Mouse (Mus musculus): ENCODE measurements around the gene Mon1a.
A peak's percentile ranks its signal among the peaks of the same experiment; 100 is the strongest.

Mon1a gene

DNA sequence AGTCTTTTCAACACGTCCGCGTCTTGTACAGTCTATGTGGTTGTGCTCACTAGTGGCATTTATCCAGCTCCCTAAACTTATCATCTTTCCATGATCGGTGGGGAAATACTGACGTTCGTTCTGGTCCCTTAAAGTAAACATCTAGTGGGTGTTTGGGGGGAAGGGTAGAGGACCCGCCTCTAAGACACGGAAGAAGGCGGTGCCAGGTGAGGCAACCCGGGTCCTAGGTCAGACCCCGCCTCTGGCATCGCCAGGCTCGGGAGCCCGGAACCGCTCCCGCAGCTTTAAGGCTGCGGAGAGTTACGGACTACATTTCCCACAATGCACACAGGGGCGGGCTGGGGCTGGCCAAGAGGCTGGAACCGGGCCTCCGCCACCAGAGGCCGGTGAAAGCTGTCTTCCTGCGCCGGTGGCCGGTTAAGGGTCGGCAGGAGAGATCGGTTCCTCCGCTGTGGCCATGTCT, at the start of gene Mon1a:
Mon1a (plus strand) TSS at position 348 of the 463 bp plus-strand sequence.
- peak; percentile 91 for DNase-seq

DNA sequence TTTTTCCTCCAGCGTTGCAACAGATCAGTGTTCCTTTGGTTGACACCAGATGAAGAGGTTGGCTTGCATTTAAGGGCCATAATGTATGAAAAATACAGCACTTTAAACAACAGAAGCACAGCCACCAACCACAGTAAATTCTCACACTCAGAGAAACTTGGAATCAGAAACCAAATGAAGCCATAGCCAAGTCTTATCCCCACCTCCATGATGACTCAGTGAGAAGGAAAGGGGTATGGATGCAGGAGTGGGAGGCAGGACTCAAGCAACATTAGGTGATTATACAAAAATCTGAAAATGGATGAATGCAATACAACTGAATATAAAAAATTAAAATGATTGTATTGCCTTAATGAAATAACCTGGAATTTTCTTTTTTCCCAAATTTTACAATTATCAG, 49.1 kb upstream of the Mon1a start:
- DNase-seq: no peak

DNA sequence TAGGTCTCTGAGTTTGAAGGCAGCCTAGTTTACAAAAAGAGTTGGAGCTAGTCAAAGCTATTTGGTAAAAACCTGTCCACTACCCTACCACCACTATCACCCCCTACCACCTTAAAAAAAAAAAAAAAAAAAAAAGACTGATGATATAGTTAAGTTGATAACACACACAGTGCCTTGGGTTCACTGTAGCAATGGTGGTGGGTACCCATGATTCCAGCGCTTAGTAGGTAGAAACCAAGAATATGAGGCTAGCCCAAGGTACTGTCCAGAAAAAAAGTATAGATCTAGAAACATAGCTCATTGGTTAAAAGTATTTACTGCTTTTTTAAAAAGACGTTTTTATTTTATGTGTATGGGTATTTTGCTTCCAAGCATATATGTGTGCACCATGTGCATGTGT, 45.2 kb upstream of the Mon1a start:
- DNase-seq: no peak

DNA sequence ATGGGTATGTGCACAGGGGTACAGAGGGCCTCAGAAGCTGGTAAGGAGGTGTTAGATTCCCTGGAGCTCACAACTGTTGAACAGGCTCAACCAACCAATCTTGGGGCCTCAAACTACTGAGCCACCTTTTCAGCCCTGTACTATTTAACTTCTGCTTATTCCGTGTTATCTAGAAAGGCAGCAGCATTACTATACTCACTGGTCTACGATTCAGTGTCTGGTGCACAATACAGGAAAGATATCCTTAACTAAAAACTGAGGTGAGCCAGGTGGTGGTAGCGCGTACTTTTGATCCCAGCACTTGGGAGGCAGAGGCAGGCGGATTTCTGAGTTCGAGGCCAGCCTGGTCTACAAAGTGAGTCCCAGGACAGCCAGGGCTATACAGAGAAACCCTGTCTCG, 39.0 kb upstream of the Mon1a start:
- no peak for DNase-seq

DNA sequence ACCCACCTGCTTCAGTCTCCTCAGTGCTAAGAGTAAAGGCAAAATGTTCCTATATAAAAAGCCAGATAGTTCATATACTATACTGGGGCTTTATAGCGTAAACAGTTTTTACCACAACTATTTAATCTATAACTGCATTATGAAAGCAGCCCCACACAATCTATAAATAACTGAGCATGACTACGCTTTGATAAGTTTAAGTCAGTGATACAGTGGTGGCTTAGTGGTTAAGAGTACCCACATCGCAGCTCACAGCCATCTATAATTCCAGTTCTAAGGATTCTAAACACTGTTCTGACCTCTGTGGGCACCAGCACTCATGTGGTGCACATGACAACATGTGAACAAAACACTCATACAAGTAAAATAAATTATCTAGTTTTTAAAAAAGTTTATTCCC, 29.6 kb upstream of the Mon1a start:
- DNase-seq: no peak

DNA sequence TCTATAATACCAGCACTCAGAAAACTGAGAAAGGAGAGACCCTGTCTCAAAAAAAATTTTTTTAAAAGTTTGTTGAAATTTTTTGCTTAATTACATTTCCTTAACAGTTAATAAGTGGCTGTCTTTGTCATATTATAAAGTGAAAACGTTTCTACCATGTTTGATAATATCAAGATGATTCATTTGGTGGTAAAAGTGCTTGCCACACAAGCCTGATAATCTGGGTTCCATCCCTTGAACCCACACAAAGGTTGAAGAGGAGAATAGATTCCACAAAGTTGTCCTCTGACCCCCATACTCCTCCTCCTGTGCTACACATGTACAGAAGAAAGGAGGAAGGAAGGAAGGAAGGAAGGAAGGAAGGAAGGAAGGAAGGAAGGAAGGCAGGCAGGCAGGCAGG, 23.5 kb upstream of the Mon1a start:
- DNase-seq: no peak

DNA sequence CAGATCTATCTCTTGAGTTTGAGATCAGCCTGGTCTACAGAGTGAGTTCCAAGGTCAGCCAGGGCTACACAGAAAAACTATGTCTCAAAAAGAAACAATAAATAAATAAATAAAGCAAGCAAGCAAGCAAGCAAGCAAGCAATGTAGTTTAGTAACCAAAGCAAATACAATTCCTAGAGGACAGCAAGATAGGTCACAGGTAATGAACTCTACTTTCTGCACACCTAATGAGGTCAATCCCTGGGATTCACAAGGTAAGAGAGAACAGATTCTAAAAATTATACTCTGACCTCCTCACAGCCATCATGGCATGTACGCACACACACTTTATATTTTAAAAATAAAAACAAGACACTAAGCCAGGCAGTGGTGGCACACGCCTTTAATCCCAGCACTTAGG, 21.9 kb upstream of the Mon1a start:
- no peak for DNase-seq

DNA sequence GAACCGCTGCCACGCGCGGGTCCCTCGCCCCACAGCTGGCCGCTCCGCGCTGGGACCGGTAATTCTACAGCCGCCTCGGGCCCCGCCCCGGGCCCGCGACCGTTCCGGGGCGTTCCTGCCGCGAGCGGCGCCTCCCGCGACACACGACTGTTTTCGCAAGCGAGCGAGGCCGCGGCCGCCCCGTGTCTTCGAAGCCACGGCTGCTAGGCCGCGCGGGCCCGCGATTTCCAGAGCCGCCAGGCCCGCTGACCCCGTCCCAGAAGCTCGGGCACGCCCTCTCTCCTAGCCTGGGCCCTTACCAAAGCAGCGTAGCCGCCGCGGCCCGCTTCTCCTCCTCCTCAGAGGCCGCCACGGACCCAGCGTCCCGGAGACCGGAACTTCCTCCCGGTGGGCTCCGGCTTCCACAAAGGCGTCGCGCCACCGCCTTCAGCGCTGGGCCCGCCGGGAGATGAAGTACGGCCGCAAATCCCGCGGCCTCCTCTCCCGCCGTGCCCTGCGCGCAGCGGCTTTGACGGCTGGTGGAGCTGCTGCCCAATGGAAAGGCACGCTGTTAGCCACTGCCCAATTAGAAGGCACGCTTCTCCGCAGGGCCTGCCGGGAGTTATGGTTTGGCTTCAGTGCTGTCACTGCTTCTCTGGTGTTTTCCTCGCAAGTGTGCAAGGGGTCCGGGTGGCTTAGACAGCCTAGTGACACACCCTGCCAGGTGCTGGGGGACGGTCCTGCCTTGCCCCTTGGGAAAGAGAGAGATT, 15.4 kb upstream of the Mon1a start:
- DNase-seq: peak; percentile 96

DNA sequence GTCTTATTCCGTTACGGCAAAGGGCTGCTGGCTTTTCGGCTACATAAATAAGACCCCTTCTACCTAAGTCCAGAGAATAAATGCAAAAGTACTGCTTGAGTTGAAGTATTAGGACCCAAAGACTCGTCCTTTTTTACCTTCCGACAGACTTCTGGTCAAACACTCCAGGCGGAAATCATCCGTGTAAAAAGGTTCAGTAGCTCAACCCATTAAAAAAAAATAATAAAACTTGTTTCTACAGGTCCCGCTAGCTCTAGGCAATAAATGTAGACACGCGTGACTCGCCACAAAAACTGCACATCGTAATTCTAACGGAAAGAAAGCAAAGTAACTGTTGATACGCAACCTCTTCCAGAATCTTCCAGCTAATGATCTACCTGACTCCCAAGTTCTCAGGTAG, 14.8 kb upstream of the Mon1a start, which contains the start of gene Rbm6:
Rbm6 (minus strand) TSS at position 101 of the 400 bp plus-strand sequence.
- no peak for DNase-seq

DNA sequence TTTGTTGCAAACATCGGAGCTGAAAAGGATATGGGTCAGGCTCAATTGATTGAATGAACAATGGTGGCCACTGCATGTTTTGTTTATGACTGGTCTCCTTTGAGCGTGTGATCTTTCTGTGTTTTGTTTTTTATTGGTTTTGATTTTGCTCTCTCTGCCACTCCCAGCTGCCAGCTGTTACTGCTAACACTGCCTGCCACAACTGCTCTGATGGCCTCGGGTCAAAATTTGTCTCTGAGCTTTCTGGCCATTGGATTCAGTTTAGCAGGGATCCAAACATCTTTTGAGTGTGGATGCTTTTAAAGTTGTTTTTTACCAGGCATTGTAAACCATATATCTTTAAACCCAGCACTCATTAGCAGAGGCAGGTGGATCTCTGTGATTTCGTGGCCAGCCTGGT, 7.5 kb upstream of the Mon1a start:
- no peak for DNase-seq

DNA sequence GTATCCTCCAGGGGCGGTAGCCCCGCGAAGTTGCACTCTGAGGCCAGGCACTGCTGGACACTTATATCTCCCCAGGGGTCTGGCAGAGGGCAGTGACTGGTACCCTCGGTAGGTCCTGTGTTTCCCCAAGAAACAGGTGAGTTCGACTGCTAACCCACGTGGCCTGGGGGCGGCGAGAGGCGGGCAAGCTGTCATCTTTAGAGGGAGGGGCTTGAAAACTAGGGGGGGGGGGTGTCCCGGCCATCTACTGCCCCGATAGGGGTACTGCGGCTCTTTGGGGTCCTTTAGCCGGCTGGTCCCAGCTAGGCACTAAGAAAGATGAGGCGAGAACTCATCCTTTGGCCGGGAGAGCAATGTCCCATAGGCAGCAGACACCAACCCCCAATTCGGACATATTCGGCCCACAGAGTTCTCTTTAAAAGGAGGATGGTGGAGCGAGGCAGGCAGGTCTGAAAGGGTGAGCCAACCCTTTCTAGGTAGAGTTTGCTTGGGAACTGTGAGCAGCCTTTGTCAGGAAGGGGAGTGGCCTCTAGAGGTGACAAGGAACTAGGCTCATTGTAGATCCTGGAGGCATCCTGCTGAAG, 408 bp downstream of the Mon1a start:
- no peak for DNase-seq

DNA sequence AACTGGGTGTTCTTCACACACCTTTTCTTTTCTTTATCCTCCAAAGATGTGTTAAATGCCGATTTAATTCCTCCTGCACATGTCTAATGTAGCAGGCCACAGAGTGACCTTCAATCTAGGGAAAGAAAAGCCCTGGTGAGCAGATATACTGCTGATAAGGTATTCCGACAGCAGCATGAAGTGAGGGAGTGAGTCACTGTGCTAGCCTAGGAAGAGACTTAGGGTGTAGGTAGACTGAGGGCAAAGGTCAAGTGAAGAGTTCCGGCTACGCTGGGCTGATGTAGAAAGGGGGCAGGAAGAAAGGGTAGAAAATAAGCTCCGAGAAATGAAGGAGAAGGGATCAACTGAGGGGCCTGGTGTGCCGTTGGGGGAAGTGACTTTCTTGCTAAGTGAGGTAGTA, 2.3 kb downstream of the Mon1a start:
- DNase-seq: no peak

DNA sequence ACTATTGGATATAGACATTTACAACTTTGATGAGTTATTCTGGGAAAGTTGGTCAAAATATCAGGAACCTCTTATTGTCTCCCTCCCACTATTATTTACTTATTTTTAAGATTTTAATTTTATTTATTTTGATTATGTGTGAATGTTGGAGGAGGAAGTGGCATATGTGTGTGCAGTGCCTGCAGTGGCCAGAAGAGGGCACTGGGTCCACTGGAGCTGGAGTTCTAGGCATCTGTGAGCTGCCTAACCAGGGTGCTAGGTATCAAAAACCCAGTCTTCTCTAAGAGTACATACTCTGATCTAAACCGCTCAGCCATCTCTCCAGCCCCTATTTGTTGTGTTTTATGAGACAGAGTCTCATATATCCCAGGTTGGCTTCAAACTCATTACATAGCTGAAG, 3.1 kb downstream of the Mon1a start:
- no peak for DNase-seq

DNA sequence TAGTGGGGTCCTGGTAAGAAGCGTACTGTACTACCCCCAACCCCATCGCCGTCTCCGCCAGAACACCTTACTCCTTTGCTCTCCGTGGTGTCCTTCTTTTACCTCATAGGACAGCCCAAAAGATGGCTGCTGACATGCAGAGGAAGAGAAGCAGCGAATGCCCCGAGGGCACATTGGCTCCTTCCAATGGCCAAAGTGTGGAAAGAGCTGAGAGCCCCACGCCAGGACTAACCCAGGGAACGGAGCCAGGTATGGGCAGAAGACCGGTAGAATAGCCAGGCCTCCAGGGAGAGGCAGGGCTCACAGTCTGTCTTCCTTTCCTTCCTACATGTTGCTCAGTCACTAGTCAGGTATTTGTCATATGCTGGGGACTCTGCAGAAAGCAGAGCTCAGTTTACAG, 10.6 kb downstream of the Mon1a start:
- no peak for DNase-seq

DNA sequence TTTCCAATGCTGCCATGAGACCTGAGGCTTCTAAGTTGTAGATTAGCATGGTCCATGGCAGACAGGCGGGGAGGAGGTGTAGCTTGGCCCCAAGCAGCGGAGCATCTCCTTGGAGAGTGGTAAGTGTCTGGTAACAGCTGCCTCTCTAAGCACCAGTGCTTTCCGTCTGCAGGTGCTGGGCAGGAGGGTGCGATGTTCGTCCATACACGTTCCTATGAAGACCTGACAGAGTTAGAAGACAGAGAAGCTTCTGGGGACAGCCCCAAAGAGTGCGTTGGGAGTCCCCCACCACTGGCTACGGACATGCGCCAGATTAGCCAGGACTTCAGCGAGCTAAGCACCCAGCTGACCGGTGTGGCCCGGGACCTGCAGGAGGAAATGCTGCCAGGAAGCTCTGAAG, 11.9 kb downstream of the Mon1a start:
- no peak for DNase-seq

DNA sequence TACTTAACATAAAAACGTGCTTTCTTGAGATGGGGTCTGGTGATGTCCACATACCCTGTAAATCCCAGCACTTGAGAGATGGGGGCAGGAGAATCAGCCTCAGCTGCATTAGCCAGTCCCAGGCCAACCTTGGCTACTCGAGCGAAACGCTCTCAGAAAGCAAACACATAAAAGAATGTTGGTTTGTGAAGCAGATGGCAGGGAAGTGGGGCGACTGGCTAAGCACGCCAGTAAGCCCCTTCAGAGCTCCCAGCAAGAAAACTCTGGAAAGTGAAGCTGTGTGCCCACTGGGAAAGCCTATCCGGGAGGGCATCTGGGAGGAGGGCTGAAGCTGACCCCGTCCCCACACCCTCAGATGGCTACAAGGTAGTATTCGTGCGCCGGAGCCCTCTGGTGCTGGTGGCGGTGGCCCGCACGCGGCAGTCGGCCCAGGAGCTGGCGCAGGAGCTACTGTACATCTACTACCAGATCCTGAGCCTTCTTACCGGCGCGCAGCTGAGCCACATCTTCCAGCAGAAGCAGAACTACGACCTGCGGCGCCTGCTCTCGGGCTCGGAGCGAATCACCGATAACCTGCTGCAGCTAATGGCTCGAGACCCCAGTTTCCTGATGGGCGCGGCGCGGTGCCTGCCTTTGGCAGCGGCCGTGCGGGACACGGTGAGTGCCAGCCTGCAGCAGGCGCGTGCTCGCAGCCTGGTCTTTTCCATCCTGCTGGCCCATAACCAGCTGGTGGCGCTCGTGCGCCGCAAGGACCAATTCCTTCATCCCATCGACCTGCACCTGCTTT, 13.1 kb downstream of the Mon1a start:
- DNase-seq: peak; percentile 67

DNA sequence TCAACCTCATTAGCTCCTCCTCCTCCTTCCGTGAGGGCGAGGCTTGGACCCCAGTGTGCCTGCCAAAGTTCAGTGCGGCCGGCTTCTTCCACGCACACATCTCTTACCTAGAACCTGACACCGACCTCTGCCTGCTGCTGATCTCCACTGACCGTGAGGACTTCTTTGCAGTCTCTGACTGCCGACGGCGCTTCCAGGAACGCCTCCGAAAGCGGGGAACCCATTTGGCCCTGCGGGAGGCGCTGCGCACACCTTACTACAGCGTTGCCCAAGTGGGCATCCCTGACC, 13.6 kb downstream of the Mon1a start:
- DNase-seq: no peak

DNA sequence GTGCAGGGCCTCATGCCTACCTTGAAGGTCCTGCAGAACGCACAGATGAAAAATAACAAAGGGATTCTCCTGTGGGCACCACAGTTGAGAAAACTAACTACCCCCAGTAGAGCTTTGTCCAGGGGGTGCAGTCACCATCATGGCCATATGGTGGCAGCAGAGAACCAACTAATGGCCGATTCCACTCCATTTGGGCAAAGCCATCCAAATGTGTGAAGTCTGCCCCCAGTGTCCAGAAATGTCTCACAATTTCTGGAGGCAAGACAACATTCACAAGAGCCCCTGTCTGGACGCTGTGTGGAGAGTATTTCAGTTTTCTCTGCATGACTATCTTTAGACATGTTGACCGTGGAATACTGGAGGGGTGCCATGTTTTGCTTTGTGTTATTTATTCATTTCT, 16.8 kb downstream of the Mon1a start:
- peak; percentile 94 for DNase-seq

DNA sequence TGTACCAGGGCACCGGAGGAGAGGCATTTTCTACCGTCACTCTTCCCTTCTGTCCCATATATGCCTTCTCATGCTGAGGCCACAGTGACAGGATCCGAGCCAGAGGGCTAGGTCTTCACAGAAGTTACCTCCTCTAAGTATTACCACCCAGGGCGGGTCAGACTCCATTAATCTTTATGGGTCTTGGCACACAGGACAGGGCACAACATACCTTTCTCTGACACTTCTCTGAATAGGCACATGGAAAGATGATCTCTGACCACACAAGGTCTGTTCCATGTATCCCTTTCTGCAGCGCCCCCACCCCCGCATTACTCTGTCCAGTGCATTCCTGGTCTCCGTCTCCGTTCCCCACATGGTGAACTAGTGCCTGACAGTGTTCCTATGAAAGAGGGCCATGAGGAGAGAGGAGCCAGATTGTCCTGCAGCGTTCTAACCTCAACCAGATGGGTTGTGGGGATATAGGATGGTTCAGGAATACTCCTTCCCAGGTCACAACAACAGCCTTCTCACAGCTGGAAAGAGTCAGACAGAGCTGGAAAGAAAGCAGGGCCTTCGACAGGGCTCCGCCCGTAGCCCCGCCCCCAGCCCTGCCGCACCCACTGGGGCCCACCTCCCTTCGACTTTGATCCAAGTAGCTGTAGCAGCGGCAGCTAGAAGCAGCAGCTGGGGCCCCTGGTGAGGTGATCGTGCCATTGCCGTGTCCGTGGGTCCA, 18.5 kb downstream of the Mon1a start, which contains the start of gene Mst1r:
Mst1r (plus strand) TSS at position 622 of the 715 bp plus-strand sequence.
- peak; percentile 90 for DNase-seq

DNA sequence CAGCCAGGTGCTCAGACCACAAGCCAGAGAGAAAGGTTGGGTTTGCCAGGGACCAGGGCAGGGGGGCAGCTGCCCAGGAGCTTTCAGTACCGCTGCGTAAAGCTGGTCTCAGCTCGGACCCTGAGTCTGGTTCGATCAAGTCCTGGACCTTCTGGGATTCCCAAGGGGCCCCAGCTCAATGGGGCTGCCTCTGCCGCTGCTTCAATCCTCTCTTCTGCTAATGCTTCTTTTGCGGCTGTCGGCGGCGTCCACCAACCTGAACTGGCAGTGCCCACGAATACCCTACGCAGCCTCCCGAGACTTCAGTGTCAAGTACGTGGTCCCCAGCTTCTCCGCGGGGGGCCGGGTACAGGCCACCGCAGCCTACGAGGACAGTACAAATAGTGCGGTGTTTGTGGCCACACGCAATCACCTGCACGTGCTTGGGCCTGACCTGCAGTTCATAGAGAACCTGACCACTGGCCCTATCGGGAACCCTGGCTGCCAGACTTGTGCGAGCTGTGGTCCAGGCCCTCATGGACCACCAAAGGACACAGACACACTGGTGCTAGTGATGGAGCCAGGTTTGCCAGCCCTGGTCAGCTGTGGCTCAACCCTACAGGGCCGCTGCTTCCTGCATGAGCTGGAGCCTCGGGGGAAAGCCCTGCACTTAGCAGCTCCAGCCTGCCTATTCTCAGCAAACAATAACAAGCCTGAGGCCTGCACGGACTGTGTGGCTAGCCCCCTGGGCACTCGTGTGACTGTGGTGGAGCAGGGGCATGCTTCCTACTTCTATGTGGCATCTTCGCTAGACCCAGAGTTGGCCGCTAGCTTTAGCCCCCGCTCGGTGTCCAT, 19.2 kb downstream of the Mon1a start:
- no peak for DNase-seq

DNA sequence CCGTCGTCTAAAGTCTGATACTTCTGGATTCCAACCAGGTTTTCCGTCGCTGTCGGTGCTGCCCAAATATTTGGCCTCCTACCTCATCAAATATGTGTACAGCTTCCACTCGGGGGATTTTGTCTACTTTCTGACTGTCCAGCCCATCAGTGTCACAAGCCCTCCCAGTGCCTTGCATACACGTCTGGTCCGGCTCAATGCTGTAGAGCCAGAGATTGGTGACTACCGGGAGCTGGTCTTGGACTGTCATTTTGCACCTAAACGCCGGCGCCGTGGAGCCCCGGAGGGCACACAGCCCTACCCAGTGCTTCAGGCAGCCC, 19.8 kb downstream of the Mon1a start:
- peak; percentile 21 for DNase-seq

DNA sequence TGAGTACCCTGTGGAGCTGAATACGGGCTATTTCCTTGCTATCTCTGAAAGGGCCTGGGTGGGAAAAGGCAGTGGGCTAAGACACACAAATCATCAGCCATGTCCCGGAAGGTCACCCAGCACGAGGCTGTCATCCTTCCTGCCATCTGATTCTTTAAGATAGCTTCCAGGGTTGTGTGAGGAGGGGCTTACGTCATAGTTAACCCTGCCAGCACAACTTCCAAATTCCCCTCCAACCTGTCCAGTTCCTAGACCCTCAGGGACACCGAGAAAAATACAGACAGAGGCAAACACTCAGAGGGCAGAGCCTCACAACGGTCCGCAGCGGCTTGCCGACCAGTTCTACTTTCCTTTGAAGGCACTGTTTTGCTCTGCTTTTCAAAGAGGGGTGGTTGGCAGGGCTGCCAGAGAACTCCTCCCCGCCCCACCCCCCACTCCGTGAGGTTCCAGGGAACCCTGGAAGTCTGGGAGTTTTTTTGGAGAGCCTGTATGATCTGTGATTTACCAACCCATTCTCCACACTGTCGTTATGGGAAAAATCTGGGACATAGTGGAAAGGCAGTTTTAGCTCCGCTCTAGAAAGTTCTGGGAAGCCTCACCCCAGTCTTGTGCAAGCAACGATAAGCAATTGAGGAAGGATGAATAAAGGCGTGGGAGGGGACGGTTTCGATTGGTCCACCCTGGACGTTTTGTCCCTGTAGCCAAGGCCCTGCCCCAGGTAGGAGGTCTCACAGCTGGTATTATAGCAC, 20.6 kb downstream of the Mon1a start:
- peak; percentile 51 for DNase-seq

Data from lung, postnatal 10 days (tissue).